Mouse (Mus musculus) stomach, embryonic 14.5 days (tissue): ENCODE results near the gene Card19. TPM values are rescaled to one million over a fixed set of nuclear protein-coding genes. Genes with fewer than 3 reads are reported as not detected.
A peak's percentile ranks its signal among the peaks of the same experiment; 100 is the strongest.

Experiments
- ATAC-seq: fragments of 200-750 bp; cut with Nextera tagmentation; 2 replicates; pipeline ENCODE4 v1.8.0; 2017; ENCODE audit warnings: low read depth, moderate TSS enrichment; ENCODE audit not compliant: insufficient number of reproducible peaks, insufficient read depth, low FRiP score
- H3K27ac ChIP-seq: fragments of 300-500 bp; sonication (generic); 2 replicates; pipeline ENCODE4 v1.5.1; 2014; ENCODE audit warnings: mild to moderate bottlenecking, low read length, moderate library complexity, mixed read lengths
- H3K27me3 ChIP-seq: fragments of 300-500 bp; sonication (generic); 2 replicates; pipeline ENCODE4 v1.6.1; 2014; ENCODE audit warnings: low read length, control low read depth, mixed read lengths; ENCODE audit not compliant: control insufficient read depth, insufficient read depth
- H3K36me3 ChIP-seq: fragments of 300-500 bp; sonication (generic); 2 replicates; pipeline ENCODE4 v1.6.1; 2014; ENCODE audit warnings: mild to moderate bottlenecking, control low read depth, low read length, moderate library complexity, mixed read lengths; ENCODE audit not compliant: control insufficient read depth, insufficient read depth
- H3K4me1 ChIP-seq: fragments of 300-500 bp; sonication (generic); 2 replicates; pipeline ENCODE4 v1.6.1; 2014; ENCODE audit warnings: low read length, control low read depth, mixed read lengths; ENCODE audit not compliant: control insufficient read depth, insufficient read depth
- H3K4me2 ChIP-seq: fragments of 300-500 bp; sonication (generic); replicated peaks from 2 replicates; pipeline ENCODE4 v1.6.1; 2014; ENCODE audit warnings: low read depth, low read length, control low read depth
- H3K4me3 ChIP-seq: fragments of 300-500 bp; sonication (generic); 2 replicates; pipeline ENCODE4 v1.5.1; 2014; ENCODE audit warnings: low read depth, low read length, control low read depth
- H3K9ac ChIP-seq: fragments of 300-500 bp; sonication (generic); replicated peaks from 2 replicates; pipeline ENCODE4 v1.6.1; 2014; ENCODE audit warnings: low read depth, mild to moderate bottlenecking, control low read depth, low read length, moderate library complexity, mixed read lengths
- H3K9me3 ChIP-seq: fragments of 300-500 bp; sonication (generic); 2 replicates; pipeline ENCODE4 v1.6.1; 2016; ENCODE audit warnings: low read depth, low read length, control low read depth; ENCODE audit not compliant: control insufficient read depth
- WGBS: fragments of 180-500 bp; shearing (Covaris S2); extraction: QIAGEN DNeasy Blood & Tissue Kit; methylation state at CpG from one replicate; pipeline ENCODE4 v1.1.7; 2014; 5-methylcytosine and 5-hydroxymethylcytosine counted together
- polyA plus RNA-seq: library from polyadenylated mRNA; unstranded; fragments of >200 nt; fragmentation: Nextera tagmentation; extraction: Ambion mirVana; gene quantifications from 2 replicates; pipeline ENCODE4 v1.2.1, GENCODE M21; 2014

Gene Card19
- polyA plus RNA-seq, 1 experiment from 2014 or later = 57.0 TPM

GRCm38 (mm10) chr13:49209306-49209705 lies 6.5 kb downstream of the Card19 start:
- no peak overlapping the region for H3K4me2 ChIP-seq
- ATAC-seq = no peak
- no peak overlapping the region for H3K4me3 ChIP-seq
- H3K4me1 ChIP-seq = peaks cover 7% of the 10 kb centered on the region; the same call in 1 of the 2 replicates
- no peaks in the 10 kb centered on the region for H3K9me3 ChIP-seq
- H3K36me3 ChIP-seq = no peaks in the 10 kb centered on the region
- no peaks in the 10 kb centered on the region for H3K27me3 ChIP-seq
- WGBS = 60% methylated on average over 7 of the region's 7 CpGs
- no peak overlapping the region for H3K27ac ChIP-seq
- H3K9ac ChIP-seq = no peak overlapping the region

- no peaks in the 10 kb centered on the region; the same call in 1 of the 2 replicates for H3K4me1 ChIP-seq
- no peaks in the 10 kb centered on the region for H3K9me3 ChIP-seq
- no peak overlapping the region for H3K4me3 ChIP-seq
- no peaks in the 10 kb centered on the region for H3K36me3 ChIP-seq
- H3K9ac ChIP-seq = no peak overlapping the region
- H3K27me3 ChIP-seq = no peaks in the 10 kb centered on the region
- no peak for ATAC-seq
- no peak overlapping the region for H3K4me2 ChIP-seq
- no peak overlapping the region for H3K27ac ChIP-seq
- 96% methylated on average over 2 of the region's 2 CpGs for WGBS
These were observed 9.5 kb downstream of the Card19 start for GRCm38 (mm10) chr13:49206341-49206740.

- H3K27me3 ChIP-seq = no peaks in the 10 kb centered on the region
- no peak overlapping the region for H3K27ac ChIP-seq
- no peaks in the 10 kb centered on the region; the same call in 1 of the 2 replicates for H3K4me1 ChIP-seq
- H3K4me3 ChIP-seq = no peak overlapping the region
- H3K4me2 ChIP-seq = no peak overlapping the region
- H3K9me3 ChIP-seq = no peaks in the 10 kb centered on the region
- WGBS = 41% methylated on average over 13 of the region's 13 CpGs
- H3K9ac ChIP-seq = no peak overlapping the region
- no peaks in the 10 kb centered on the region for H3K36me3 ChIP-seq
- 0 out of 2 replicates have a peak, but pooled peaks have one; percentile 10 for ATAC-seq
These were observed 10.3 kb downstream of the Card19 start for GRCm38 (mm10) chr13:49205381-49205998.

GRCm38 (mm10) chr13:49202556-49202955 lies 13.3 kb downstream of the Card19 start:
- Histone ChIP-seq H3K27ac (no peak overlapping the region), H3K4me2 (no peak overlapping the region), H3K27me3 (no peaks in the 10 kb centered on the region), H3K36me3 (no peaks in the 10 kb centered on the region), H3K9ac (no peak overlapping the region), H3K4me3 (no peak overlapping the region), H3K4me1 (no peaks in the 10 kb centered on the region; the same call in 1 of the 2 replicates), H3K9me3 (no peaks in the 10 kb centered on the region)
- 90% methylated on average over 7 of the region's 7 CpGs for WGBS
- no peak for ATAC-seq

- no peaks in the 10 kb centered on the region for H3K36me3 ChIP-seq
- WGBS = 86% methylated on average over 13 of the region's 13 CpGs
- H3K4me2 ChIP-seq = no peak overlapping the region
- H3K27ac ChIP-seq = no peak overlapping the region
- no peak overlapping the region for H3K4me3 ChIP-seq
- H3K9me3 ChIP-seq = no peaks in the 10 kb centered on the region
- H3K9ac ChIP-seq = no peak overlapping the region
- no peak for ATAC-seq
- H3K4me1 ChIP-seq = no peaks in the 10 kb centered on the region; the same call in 1 of the 2 replicates
- H3K27me3 ChIP-seq = no peaks in the 10 kb centered on the region
These were observed 15.1 kb downstream of the Card19 start for GRCm38 (mm10) chr13:49200688-49201087.

GRCm38 (mm10) chr13:49199891-49200290 lies 15.9 kb downstream of the Card19 start:
- ATAC-seq = no peak
- WGBS = 93% methylated on average over 7 of the region's 7 CpGs
- no peaks in the 10 kb centered on the region for H3K4me1 ChIP-seq
- peaks cover 3% of the 10 kb centered on the region; the same call in 1 of the 2 replicates for H3K36me3 ChIP-seq
- H3K4me3 ChIP-seq = no peak overlapping the region
- H3K27me3 ChIP-seq = no peaks in the 10 kb centered on the region
- H3K9ac ChIP-seq = no peak overlapping the region
- no peaks in the 10 kb centered on the region for H3K9me3 ChIP-seq
- no peak overlapping the region for H3K4me2 ChIP-seq
- H3K27ac ChIP-seq = no peak overlapping the region

GRCm38 (mm10) chr13:49198734-49199133 lies 17.1 kb downstream of the Card19 start:
- H3K4me2 ChIP-seq = no peak overlapping the region
- no peaks in the 10 kb centered on the region for H3K4me1 ChIP-seq
- peaks cover 3% of the 10 kb centered on the region; the same call in 1 of the 2 replicates for H3K36me3 ChIP-seq
- H3K9me3 ChIP-seq = no peaks in the 10 kb centered on the region
- no peak overlapping the region for H3K9ac ChIP-seq
- H3K27ac ChIP-seq = no peak overlapping the region
- WGBS = 94% methylated on average over 9 of the region's 9 CpGs
- H3K4me3 ChIP-seq = no peak overlapping the region
- ATAC-seq = no peak
- H3K27me3 ChIP-seq = no peaks in the 10 kb centered on the region

- no peaks in the 10 kb centered on the region for H3K27me3 ChIP-seq
- no peaks in the 10 kb centered on the region for H3K9me3 ChIP-seq
- no peak for ATAC-seq
- H3K36me3 ChIP-seq = peaks cover 3% of the 10 kb centered on the region; the same call in 1 of the 2 replicates
- peaks cover 3% of the 10 kb centered on the region for H3K4me1 ChIP-seq
- no peak overlapping the region for H3K9ac ChIP-seq
- no peak overlapping the region for H3K4me2 ChIP-seq
- no peak overlapping the region for H3K4me3 ChIP-seq
- 74% methylated on average over 6 of the region's 6 CpGs for WGBS
- H3K27ac ChIP-seq = no peak overlapping the region
These were observed 19.1 kb downstream of the Card19 start for GRCm38 (mm10) chr13:49196766-49197165.

GRCm38 (mm10) chr13:49196211-49196610 lies 19.6 kb downstream of the Card19 start:
- no peaks in the 10 kb centered on the region for H3K27me3 ChIP-seq
- ATAC-seq = no peak
- H3K9ac ChIP-seq = no peak overlapping the region
- peaks cover 8% of the 10 kb centered on the region for H3K4me1 ChIP-seq
- H3K27ac ChIP-seq = no peak overlapping the region
- H3K4me3 ChIP-seq = no peak overlapping the region
- WGBS = 77% methylated on average over 5 of the region's 5 CpGs
- H3K4me2 ChIP-seq = no peak overlapping the region
- peaks cover 3% of the 10 kb centered on the region; the same call in 1 of the 2 replicates for H3K36me3 ChIP-seq
- no peaks in the 10 kb centered on the region for H3K9me3 ChIP-seq
